Mouse (Mus musculus) kidney, postnatal 10 days (tissue): Measurements from ENCODE around the gene Astn2.

Experiments
- DNase-seq: peaks from one replicate; pipeline ENCODE4 v3.0.0; 2021; ENCODE audit warnings: mixed read lengths

Astn2 gene

DNA sequence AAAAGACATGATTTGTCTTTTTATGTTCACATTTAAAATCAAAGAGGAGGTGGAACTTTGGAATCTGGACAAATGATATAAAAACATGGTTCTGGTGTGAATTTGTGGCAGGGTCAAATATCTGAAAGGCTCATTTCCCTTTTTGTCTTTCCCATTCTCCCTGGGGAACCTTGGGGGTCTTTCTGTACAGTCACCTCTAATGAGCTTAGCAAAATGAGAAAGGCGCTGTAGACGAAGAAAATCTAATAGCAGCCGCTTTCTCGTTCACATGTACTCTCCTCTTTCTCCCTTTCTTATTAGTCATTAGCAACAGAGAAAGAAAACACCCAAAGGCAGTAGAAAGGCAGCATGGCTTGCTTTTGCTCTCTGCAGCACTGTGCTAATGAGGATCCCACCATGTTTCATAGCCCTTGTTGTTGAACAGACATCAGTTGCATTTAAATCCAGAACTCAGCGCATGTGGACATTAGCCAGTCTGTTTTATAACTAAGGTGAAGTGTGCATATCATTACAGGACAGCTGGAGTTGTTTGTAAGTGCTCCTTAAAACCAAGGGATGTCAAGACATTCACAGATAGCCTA lies 737.3 kb downstream of the Astn2 start:
- DNase-seq = no peak

DNA sequence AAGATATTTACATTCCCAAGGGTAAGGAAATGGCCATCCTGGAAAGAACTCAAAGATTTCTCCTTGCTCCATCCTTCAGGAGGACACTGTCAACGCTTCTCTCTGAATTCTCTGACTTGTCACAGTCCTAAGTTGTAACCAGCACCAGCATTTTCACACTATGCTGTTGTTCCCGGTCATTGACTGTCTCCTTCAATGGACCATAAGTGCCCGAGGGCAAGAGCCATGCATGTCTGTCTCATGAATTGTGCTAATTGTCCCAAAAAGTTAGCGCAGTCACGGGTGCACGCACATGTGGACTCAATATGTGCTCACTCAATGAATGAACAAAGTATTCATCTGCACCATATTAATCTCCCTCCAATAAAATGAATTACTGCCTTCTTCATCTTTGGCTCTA lies 741.2 kb downstream of the Astn2 start:
- DNase-seq = no peak

GRCm38 (mm10) chr4:65654723-65655122 lies 749.7 kb downstream of the Astn2 start:
- peak; percentile 91 for DNase-seq

GRCm38 (mm10) chr4:65642611-65643010 lies 761.8 kb downstream of the Astn2 start:
- no peak for DNase-seq

GRCm38 (mm10) chr4:65638231-65638630 lies 766.2 kb downstream of the Astn2 start:
- no peak for DNase-seq

GRCm38 (mm10) chr4:65620125-65620524 lies 784.3 kb downstream of the Astn2 start:
- DNase-seq = no peak

- no peak for DNase-seq
Measured at GRCm38 (mm10) chr4:65613135-65613534, 791.3 kb downstream of the Astn2 start.

DNA sequence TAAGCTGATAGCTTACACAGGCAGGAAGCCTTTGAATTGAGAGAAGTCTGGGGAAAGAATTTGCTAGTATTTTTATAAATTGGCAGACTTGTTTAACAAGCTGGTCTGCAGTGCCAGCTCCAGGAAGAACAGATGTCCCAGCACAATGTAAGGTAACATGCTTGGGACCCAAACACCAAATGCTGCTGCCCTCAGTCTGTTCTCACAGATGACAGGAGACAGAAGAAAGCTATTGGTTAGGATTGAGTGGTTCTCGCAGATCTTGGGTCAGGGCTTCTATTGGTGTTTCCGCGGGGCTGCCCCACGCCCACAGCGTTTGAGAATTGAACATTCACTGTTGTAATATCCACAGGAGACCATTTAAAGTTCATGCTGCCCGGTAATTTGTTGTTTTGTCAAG lies 793.5 kb downstream of the Astn2 start:
- no peak for DNase-seq

- DNase-seq = no peak
Measured at GRCm38 (mm10) chr4:65610329-65610728, 794.1 kb downstream of the Astn2 start.

GRCm38 (mm10) chr4:65608112-65608511 lies 796.3 kb downstream of the Astn2 start:
- no peak for DNase-seq

- DNase-seq = no peak
Measured at GRCm38 (mm10) chr4:65607184-65607631, 797.2 kb downstream of the Astn2 start.

DNA sequence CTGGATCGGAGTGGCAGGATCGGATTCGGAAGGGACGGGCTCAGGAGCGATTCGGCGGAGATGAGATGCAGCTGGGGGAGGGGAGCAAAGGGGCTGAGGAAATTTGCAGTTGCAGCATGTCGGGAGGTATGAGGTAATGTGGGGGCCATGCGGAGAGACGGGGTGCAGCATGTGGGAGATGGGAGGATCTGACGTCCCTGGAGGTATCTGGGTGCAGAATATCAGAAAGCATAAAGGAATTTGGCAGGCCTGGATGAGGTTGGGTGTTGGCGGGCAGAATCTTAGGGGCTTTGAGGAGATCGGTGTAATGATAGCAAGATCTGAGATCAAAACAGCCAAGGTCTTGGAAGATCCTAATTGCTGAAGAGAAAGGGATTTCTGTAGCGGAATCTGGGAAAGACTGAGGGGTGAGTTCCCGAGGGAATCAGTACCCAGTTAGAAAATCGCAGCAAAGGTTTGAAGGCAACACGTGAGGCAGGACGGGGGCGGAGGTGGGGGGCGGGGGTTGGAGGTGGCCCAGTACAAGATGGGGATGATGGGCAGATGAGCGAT lies 799.2 kb downstream of the Astn2 start:
- DNase-seq = peak; percentile 22

GRCm38 (mm10) chr4:65604504-65605150 lies 799.8 kb downstream of the Astn2 start, which contains the start of gene Trim32:
Gene Trim32, plus strand, starts transcription at chr4:65604986.
- peak; percentile 100 for DNase-seq

DNA sequence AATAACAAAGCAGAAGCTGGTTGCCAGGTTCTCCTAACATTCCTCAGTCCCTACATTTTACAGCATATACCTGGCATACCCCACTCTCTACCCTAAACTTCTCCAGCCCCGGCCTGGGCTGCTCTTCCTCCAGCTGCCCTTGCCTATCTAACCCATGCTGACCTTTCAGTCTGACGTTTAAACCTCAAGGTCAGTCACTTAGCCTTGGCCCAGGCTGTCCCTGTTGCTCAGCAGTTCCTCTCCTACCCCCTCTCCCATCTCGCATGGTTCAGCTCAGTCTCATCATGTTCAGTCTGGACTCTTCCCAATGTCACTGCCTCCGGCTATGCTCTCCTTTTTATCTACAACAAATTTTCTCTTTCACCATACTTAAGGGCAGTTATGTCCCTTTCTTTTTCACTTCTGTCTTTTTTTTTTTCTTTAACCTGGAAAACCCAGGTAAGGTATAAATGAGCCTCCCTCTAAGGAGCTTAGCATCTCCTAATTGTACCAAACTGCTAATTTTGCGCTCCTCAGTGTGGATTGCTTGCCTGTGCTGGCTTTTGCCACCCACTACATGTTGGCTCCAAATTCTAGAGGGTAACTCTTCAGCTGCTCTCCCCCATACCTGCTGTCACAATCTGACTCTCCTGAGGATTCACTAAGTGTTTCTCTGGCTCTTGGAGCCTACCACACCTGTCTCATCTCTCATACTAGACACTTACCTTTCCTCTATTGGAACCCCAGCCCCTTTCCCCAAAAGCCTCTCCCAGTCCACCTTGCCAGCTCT lies 809.6 kb downstream of the Astn2 start:
- no peak for DNase-seq

- DNase-seq = peak; percentile 42
Measured at GRCm38 (mm10) chr4:65589780-65590179, 814.6 kb downstream of the Astn2 start.

DNA sequence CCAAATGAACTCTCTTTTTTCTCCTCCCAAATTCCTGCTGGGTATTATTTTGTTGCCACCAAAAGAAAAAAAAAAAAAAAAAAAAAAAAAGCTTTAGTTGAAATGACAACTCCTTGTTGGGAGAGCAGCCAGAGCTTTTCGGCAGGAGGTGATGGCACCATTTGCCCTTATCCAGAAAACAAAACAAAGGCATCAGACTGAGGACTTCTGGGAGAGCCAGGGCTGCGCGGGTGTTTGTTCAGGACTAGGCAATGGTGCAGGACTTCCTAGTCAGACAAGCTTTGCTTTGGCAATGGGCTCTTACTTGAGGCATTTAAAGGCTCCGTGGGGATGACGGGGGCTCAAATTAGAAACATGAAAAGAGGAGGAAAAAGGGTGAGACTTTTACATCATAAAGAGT lies 817.5 kb downstream of the Astn2 start:
- DNase-seq = no peak

DNA sequence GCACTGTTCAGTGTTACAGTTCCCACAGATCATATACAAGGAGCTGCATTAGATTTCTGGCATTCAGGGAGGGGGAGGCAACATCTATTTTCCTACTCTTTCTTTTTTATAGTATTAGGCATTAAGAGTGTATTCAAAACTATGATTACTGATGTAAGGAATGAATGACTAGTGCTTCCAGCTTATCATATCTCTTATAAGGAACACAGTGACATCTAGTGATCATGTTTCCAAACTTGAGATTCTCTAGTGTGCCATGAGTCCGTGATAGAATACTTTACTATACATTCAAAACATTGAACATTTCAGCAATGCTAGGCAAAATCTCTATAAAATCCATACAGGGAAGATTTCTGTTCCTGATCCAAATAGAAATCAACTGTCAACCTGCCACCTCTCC lies 824.2 kb downstream of the Astn2 start:
- no peak for DNase-seq

GRCm38 (mm10) chr4:65565493-65565892 lies 838.9 kb downstream of the Astn2 start:
- no peak for DNase-seq

DNA sequence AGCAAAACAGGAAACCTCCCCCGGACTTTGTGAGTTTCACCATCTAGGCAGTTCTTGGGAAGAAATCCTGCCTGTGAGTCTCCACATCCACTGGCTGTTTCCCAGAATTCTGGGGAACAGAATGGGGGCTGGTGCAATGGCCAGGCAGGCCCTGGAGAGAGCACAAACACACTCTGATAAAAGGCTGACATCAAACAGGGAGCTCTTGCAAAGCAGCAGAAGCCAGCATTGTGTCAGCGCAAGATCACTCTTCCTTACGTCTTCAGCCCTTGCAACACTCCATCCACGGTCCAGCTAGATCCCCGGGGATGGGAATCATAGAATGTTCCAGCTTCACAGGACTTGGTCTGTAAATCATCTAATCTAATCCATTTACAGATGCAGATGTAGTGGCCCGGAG lies 855.9 kb downstream of the Astn2 start:
- DNase-seq = no peak

- no peak for DNase-seq
Measured at GRCm38 (mm10) chr4:65545582-65545981, 858.8 kb downstream of the Astn2 start.

GRCm38 (mm10) chr4:65532071-65532736 lies 872.2 kb downstream of the Astn2 start:
- DNase-seq = no peak

DNA sequence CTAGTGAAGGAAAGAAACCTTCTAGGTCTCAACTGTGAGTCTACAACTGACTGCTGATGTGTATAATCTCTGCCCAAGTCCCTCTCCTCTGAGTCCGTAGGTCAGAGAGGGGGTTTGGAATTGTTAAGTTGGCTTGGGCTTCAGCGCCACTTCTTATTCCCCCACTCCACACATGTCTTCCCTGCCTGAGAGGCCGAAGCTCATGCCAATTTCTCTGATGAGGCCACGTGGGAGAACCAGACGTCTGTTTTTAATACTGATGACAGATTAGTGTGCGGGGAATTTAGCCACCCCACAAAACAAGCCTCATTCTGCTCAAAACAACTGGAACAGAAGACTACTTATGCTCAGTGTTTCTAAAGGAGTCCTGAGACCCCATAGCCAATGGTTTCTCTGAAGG lies 872.8 kb downstream of the Astn2 start:
- DNase-seq = no peak

DNA sequence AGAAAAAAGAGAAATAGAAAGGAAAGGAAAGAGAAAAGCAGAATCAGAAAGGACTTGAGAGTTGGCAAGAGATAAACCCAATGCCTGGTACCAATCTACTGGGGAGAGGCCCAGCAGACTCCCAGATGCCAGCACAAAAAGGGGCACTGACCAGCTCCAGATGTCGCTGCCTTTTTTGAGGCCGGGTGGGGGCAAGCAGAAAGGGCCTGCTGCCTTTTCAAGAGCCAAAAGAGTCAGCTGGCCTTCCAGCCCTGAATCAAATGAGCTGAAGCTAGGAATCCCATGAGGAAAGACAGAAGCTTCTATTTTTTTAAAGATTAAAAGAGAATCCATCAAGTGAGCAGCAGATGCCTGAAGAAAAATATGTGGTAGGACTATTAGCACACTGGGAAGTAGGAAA lies 873.5 kb downstream of the Astn2 start:
- no peak for DNase-seq
